Mouse (Mus musculus): ENCODE results near the gene Ddx4.

DNA sequence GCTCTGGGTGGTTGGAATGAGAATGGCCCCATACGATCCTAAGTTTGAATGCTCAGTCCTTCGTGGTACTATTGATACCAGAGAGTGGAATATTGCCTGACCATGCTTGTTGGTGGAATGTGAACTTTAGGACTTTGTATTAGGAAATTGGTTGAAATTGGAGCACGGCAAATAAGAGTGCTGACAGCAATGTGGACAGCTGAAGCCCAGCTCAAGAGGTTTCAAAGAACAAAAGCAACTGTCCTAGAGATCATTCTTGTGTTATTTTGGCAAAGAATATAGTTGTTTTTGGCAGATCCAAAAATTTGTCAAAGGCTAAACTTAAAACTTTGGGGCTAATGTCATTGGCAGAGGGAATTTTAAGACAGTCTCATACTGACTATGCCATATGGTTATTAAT lies 43.7 kb downstream of the Ddx4 start:
- TF ChIP-seq CTCF (IDR thresholded peaks at IDR 0.05; ENCODE audit: insufficient read depth, low read depth, low read length) (no peak), POLR2A (IDR thresholded peaks at IDR 0.05; ENCODE audit: insufficient read depth, low read depth, low read length) (no peak)

Measured in olfactory bulb, adult 2 months (tissue).